Mouse (Mus musculus) urinary bladder, postnatal 4 days (tissue): ENCODE results near the gene Bhlhe41.

Source experiments
- DNase-seq, 2 experiments: peaks; one replicate each; pipeline ENCODE4 v3.0.0; 2021 to 2022; ENCODE audit warnings: low spot score in 2 of 2

Gene Bhlhe41

GRCm38 (mm10) chr6:145870991-145871390, 5.6 kb upstream of the Bhlhe41 start:
- no peak for DNase-seq

GRCm38 (mm10) chr6:145867111-145867510, 1.8 kb upstream of the Bhlhe41 start:
- DNase-seq = no peak

DNA sequence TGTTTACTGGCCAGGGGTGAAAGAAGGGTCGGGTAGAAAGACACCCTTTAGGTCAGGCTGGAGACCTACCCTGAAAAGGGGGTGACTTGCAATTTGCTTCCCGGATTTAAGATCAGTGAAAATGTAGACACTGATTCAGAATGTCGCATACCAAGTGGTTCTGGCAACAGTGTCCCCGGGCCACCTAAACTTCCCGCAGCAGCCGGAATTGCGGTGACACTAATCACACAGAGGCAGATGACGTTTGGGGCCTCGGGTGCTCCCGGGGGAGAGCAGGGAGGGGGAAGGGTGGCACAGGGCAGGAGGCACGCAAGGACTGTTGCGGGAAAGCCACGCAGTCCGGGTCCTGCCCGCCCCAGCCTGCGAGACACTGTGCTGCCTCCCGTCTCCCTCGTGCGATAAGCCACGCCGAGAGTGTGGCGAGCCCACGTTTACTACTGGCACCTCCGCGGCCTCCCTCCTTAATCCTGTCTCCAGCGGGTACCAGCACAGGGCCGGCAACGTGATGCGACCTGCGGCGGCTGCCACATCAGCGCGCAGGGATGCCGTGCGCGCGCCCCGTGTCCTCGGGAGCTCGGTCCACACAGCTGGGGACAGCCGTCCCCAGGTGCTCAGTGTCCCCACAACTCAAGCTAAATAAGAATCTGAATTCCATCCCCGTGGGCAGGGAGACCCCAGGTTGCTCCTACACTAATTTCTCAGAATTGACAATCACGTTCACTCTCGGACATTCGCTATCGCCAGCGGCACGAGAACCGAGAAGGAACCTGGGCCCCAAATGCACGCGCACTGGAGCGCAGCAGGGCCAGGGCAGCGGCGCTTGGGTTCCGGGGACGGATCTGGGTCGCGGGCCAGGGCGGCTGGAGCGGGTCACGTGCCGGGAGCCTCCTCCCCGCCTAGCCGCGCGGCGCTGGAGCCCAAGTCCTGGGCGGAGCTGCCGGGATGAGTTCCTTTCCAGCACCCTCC, 811 bp upstream of the Bhlhe41 start:
- DNase-seq = peak; percentile 87 to 91

DNA sequence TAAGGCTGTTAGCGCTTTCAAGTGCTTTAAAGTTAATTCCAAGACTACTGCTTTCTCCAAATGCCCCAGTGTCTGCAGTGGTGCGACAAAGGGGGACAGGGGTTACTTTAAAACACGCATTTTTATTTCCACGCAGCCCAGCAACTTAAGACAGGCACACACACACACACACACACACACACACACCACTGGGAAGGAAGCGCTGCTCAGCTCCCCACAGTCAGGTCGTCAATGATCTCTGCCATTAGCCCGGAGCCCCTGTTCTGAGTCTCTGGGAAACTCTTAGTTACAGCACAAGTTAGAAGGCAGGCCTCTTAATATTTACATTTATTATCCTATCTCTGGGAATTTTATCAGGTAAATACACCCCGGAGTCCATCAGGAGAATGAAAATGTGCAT, 1.2 kb downstream of the Bhlhe41 start:
- no peak for DNase-seq

DNA sequence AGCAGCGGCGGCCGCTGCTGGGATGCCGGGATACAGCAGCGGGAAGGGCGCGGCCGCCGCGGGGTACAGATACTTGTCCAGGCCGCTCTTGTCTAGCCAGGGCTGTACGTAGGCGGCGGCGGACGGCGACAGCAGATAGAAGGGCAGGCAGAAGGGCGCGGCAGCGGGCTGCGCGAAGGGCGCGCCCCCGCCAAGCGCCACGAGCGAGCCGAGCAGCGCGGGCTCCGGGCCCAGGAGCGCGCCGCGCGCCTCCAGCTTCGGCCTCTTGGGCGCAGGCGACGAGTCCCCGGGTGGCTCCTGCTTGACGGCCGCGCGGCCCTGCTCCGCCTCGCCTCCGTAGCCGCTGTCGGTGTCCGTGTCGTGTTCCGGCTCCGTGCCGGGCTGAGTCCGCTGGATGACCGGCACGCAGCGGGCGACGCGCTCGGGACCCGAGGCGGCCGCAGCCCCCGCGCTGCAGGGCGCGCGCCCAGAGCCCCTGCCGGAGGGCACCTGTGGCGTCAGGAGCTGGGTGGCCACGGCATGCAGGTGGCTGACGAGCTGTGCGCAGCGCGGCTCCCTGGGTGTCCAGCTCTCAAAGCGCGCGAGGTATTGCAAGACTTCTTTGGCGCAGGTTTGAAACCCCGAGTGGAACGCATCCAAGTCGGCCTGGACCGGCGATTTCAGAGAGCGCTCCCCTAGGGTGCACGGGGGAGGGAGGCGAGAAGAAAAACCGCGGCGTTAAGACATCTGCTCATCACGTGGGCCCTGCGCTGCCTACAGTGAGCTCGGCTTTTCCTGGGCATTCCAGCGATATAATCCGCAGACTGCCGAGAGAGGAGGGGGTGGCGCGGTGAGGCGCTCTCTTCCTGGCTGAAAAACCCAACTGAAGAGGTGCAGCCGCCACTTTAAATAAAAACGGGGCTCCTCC, 2.0 kb downstream of the Bhlhe41 start:
- peak; percentile 54 to 68 for DNase-seq

DNA sequence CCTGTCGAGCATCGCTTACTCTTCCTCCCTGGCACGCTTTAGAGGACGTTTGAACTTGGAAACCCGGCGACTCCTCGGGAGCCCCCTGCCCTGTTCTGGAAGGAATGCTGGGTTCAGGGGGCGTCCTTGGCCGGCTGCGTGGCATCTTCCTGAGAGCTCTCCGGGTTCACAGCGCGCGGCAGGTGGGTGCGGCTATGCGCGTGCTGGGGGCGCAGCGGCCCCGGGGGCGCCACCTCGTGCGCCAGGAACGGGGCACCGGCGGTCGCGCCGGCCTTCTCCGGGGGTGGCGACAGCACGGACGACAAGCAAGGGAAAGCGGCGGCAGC, 2.7 kb downstream of the Bhlhe41 start:
- DNase-seq = no peak

- DNase-seq = no peak
Observed at GRCm38 (mm10) chr6:145862321-145862720, 3.0 kb downstream of the Bhlhe41 start.

- DNase-seq = no peak
Observed at GRCm38 (mm10) chr6:145861462-145862227, 3.7 kb downstream of the Bhlhe41 start.

- no peak for DNase-seq
Observed at GRCm38 (mm10) chr6:145860350-145860749, 5.0 kb downstream of the Bhlhe41 start.

DNA sequence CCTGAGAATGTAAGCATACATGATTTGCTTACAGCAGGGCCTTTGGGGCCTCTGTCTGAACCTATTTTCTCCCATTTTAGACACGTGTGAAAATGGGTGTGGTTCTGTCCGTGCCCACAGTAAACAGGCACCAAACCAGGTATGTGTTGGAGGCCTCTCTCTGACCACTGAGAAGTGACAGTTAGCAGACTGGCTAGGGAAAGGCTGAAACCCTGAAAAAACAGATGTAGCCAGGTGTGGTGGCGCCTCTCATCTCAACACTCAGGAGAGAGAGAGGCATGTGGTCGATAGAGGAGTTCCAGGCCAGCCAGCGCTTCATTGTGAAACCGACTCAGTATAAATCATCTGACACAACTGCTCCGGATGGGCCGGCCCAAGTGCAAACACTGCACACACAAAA, 6.9 kb downstream of the Bhlhe41 start:
- DNase-seq = no peak

- DNase-seq = peak in 1 of 2 experiments; percentile 51
Observed at GRCm38 (mm10) chr6:145857428-145857827, 7.9 kb downstream of the Bhlhe41 start.

DNA sequence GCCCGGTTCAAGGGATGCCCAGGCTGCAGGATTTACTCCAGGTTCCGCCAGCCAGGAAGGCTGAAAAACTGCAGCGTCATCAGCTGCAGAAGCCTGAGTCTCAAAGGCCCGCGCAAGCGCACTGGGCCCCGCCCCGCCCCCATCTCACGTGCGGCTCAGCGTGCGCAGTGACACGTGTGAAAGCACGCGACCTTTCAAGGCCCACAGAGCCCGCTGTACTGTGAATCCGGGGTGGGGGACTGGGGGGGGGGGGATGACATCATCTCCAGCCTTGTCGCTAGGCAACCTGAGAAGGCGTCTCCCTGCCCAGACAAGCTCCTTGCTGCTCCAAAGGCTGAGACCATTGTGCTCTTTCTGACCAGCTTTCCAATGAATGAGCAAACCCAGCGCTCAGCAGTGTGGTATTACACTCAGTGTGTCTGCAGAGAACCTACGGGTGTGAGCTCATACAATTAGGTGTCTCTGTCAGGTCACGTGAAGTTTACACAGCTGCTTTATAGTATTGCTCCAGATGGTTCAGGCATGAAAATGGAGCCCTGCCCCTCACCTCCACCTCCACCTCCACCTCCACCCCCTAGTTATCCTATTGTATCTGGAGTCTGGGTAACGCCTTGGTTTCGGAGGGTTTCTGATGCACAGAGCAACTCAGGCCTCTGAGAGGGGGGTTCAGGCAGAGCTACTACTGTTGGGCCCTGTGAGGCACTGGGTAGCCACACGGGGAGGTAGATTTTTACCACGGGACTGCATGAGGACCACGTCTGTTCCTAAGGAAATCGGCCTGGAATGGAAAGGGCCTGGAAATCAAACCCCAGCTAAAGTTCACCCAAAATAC, 9.4 kb downstream of the Bhlhe41 start:
- peak; percentile 94 to 95 for DNase-seq

- no peak for DNase-seq
Observed at GRCm38 (mm10) chr6:145854756-145855155, 10.6 kb downstream of the Bhlhe41 start.

- no peak for DNase-seq
Observed at GRCm38 (mm10) chr6:145853356-145854079, 11.8 kb downstream of the Bhlhe41 start.

DNA sequence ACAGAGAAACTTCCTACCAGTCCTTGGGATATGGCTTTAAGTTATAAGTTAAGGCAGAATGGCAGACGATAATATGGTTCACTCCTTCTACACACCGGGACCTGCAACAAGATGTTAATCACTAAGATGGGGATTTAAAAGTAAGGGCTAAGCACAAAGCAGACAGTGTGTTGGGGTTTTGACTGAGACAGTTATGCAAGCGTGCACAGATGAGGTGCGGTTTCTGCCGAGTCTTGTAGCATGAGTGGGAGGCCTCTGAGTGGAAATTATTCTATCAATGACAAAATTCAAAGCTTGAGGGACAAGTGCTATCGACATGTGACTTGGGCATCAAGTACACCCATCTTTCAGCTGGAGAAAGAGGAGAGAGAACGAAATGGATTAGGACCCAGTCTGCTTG, 12.7 kb downstream of the Bhlhe41 start:
- DNase-seq = no peak

- no peak for DNase-seq
Observed at GRCm38 (mm10) chr6:145851956-145852355, 13.4 kb downstream of the Bhlhe41 start.

- DNase-seq = peak in 1 of 2 experiments; percentile 38
Observed at GRCm38 (mm10) chr6:145850789-145851188, 14.6 kb downstream of the Bhlhe41 start.

DNA sequence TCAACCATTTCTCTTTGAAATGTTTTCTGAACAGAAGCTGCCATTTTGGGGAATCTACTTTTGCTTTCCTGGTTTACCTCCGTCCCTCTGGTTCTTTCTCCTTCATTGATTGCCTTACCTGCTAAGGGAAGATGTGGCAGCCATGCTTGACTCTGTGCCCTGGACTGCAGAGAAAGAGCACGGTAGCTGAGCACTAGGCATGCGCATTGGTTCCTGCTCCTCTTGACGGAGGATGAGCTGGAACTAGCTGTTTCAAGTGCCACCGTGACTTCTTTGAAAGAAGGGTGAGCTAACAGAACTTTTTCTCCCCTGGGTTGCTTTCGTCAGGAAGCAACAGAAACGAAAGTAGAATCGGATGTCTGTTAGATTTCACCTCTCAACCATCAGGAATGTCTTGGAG, 17.7 kb downstream of the Bhlhe41 start:
- no peak for DNase-seq

- no peak for DNase-seq
Observed at GRCm38 (mm10) chr6:145846948-145847347, 18.4 kb downstream of the Bhlhe41 start.

DNA sequence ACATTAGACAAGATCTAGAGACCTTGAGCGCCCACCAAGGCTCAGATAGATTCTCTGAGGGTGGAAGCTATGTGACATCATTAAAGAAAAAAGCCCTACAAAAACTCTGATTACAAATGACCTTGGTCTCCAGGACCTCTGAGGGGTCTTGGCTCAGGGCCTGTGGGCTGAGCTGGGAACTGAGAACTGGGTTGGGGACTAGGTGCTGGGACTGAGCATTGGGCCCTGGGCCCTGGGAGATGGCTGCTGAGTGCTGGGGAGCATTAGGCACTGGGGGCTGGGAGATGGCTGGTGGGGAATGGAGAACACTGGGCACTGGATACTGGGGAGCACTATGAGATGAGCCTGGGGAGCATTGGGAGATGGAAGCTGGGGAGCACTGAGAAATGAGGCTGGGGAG, 19.3 kb downstream of the Bhlhe41 start:
- no peak for DNase-seq
